Mouse (Mus musculus): ENCODE measurements around the gene A4gnt. TPM values are rescaled to one million over a fixed set of nuclear protein-coding genes. Genes with fewer than 3 reads are reported as not detected.
A peak's percentile ranks its signal among the peaks of the same experiment; 100 is the strongest.
"Not testable (repeated sequence)": the region's sequence is repeated elsewhere in the genome, so short reads cannot be mapped to it uniquely, and the experiment has no call there.

A4gnt gene
- polyA plus RNA-seq, 1 experiment = not detected

- H3K27me3 ChIP-seq (ENCODE audit: control insufficient read depth, insufficient read depth, low read length) = no peaks in the 10 kb centered on the region
- no peak overlapping the region for H3K27ac ChIP-seq (ENCODE audit: insufficient read depth, low read length)
- TF ChIP-seq POLR2A (IDR thresholded peaks at IDR 0.05; ENCODE audit: low read depth, low read length) (no peak), CTCF (IDR thresholded peaks at IDR 0.05; ENCODE audit: extremely low read depth, insufficient read depth, insufficient read length, insufficient replicate concordance) (peak; percentile 18; the same call in 1 of the 2 replicates)
- peaks cover 24% of the 10 kb centered on the region for H3K36me3 ChIP-seq (ENCODE audit: control insufficient read depth, insufficient read depth, low read length)
- WGBS = 55% methylated on average over 2 of the region's 2 CpGs
- peaks cover 4% of the 10 kb centered on the region; the same call in 1 of the 2 replicates for H3K4me1 ChIP-seq (ENCODE audit: control insufficient read depth, insufficient read depth, insufficient read length)
- DNase-seq (ENCODE audit: low read depth in 1 of 2, low spot score in 2 of 2) = no peak
- no peak overlapping the region for H3K4me3 ChIP-seq (ENCODE audit: extremely low read depth, insufficient read depth, insufficient read length)
These were observed 31.6 kb upstream of the A4gnt start for GRCm38 (mm10) chr9:99580655-99581054.

GRCm38 (mm10) chr9:99587505-99588202 lies 24.6 kb upstream of the A4gnt start:
- no peaks in the 10 kb centered on the region for H3K27me3 ChIP-seq (ENCODE audit: control insufficient read depth, insufficient read depth, low read length)
- H3K4me1 ChIP-seq (ENCODE audit: control insufficient read depth, insufficient read depth, insufficient read length) = no peaks in the 10 kb centered on the region
- TF ChIP-seq POLR2A (IDR thresholded peaks at IDR 0.05; ENCODE audit: low read depth, low read length) (no peak), CTCF (IDR thresholded peaks at IDR 0.05; ENCODE audit: extremely low read depth, insufficient read depth, insufficient read length, insufficient replicate concordance) (peak; percentile 64; the same call in 1 of the 2 replicates)
- no peak overlapping the region for H3K4me3 ChIP-seq (ENCODE audit: extremely low read depth, insufficient read depth, insufficient read length)
- H3K27ac ChIP-seq (ENCODE audit: insufficient read depth, low read length) = no peak overlapping the region
- H3K36me3 ChIP-seq (ENCODE audit: control insufficient read depth, insufficient read depth, low read length) = peaks cover 12% of the 10 kb centered on the region
- WGBS = 33% methylated on average over 8 of the region's 8 CpGs
- peak in 1 of 2 experiments; percentile 39 for DNase-seq (ENCODE audit: low read depth in 1 of 2, low spot score in 2 of 2)

GRCm38 (mm10) chr9:99591144-99591543 lies 21.2 kb upstream of the A4gnt start:
- no peaks in the 10 kb centered on the region for H3K36me3 ChIP-seq (ENCODE audit: control insufficient read depth, insufficient read depth, low read length)
- no peak overlapping the region for H3K27ac ChIP-seq (ENCODE audit: insufficient read depth, low read length)
- H3K4me1 ChIP-seq (ENCODE audit: control insufficient read depth, insufficient read depth, insufficient read length) = no peaks in the 10 kb centered on the region
- no peak for DNase-seq (ENCODE audit: low read depth in 1 of 2, low spot score in 2 of 2)
- WGBS = 43% methylated on average over 8 of the region's 8 CpGs
- TF ChIP-seq CTCF (IDR thresholded peaks at IDR 0.05; ENCODE audit: extremely low read depth, insufficient read depth, insufficient read length, insufficient replicate concordance) (no peak), POLR2A (IDR thresholded peaks at IDR 0.05; ENCODE audit: low read depth, low read length) (no peak)
- no peaks in the 10 kb centered on the region for H3K27me3 ChIP-seq (ENCODE audit: control insufficient read depth, insufficient read depth, low read length)
- no peak overlapping the region for H3K4me3 ChIP-seq (ENCODE audit: extremely low read depth, insufficient read depth, insufficient read length)

- not testable (repeated sequence) for H3K4me3 ChIP-seq (ENCODE audit: extremely low read depth, insufficient read depth, insufficient read length); H3K27me3 ChIP-seq (ENCODE audit: control insufficient read depth, insufficient read depth, low read length); H3K4me1 ChIP-seq (ENCODE audit: control insufficient read depth, insufficient read depth, insufficient read length); H3K27ac ChIP-seq (ENCODE audit: insufficient read depth, low read length); DNase-seq (ENCODE audit: low read depth in 1 of 2, low spot score in 2 of 2); H3K36me3 ChIP-seq (ENCODE audit: control insufficient read depth, insufficient read depth, low read length)
- 95% methylated on average over 6 of the region's 6 CpGs for WGBS
These were observed 13.2 kb upstream of the A4gnt start for GRCm38 (mm10) chr9:99599127-99599526.

GRCm38 (mm10) chr9:99603566-99603965 lies 8.7 kb upstream of the A4gnt start:
- Histone ChIP-seq H3K27ac (ENCODE audit: insufficient read depth, low read length) (no peak overlapping the region), H3K4me1 (ENCODE audit: control insufficient read depth, insufficient read depth, insufficient read length) (no peaks in the 10 kb centered on the region), H3K4me3 (ENCODE audit: extremely low read depth, insufficient read depth, insufficient read length) (no peak overlapping the region), H3K27me3 (ENCODE audit: control insufficient read depth, insufficient read depth, low read length) (no peaks in the 10 kb centered on the region), H3K36me3 (ENCODE audit: control insufficient read depth, insufficient read depth, low read length) (no peaks in the 10 kb centered on the region)
- TF ChIP-seq POLR2A (IDR thresholded peaks at IDR 0.05; ENCODE audit: low read depth, low read length) (no peak), CTCF (IDR thresholded peaks at IDR 0.05; ENCODE audit: extremely low read depth, insufficient read depth, insufficient read length, insufficient replicate concordance) (no peak)
- WGBS = 83% methylated on average over 2 of the region's 2 CpGs
- DNase-seq (ENCODE audit: low read depth in 1 of 2, low spot score in 2 of 2) = no peak

- Histone ChIP-seq H3K4me3 (ENCODE audit: extremely low read depth, insufficient read depth, insufficient read length) (no peak overlapping the region), H3K27ac (ENCODE audit: insufficient read depth, low read length) (no peak overlapping the region), H3K4me1 (ENCODE audit: control insufficient read depth, insufficient read depth, insufficient read length) (no peaks in the 10 kb centered on the region), H3K27me3 (ENCODE audit: control insufficient read depth, insufficient read depth, low read length) (no peaks in the 10 kb centered on the region), H3K36me3 (ENCODE audit: control insufficient read depth, insufficient read depth, low read length) (no peaks in the 10 kb centered on the region)
- DNase-seq (ENCODE audit: low read depth in 1 of 2, low spot score in 2 of 2) = no peak
- TF ChIP-seq POLR2A (IDR thresholded peaks at IDR 0.05; ENCODE audit: low read depth, low read length) = no peak
- TF ChIP-seq CTCF (IDR thresholded peaks at IDR 0.05; ENCODE audit: extremely low read depth, insufficient read depth, insufficient read length, insufficient replicate concordance) = no peak
- WGBS = 89% methylated on average over 8 of the region's 8 CpGs
These were observed 7.4 kb downstream of the A4gnt start for GRCm38 (mm10) chr9:99619688-99620087.

- H3K36me3 ChIP-seq (ENCODE audit: control insufficient read depth, insufficient read depth, low read length) = no peaks in the 10 kb centered on the region
- no peak for TF ChIP-seq CTCF (IDR thresholded peaks at IDR 0.05; ENCODE audit: extremely low read depth, insufficient read depth, insufficient read length, insufficient replicate concordance)
- TF ChIP-seq POLR2A (IDR thresholded peaks at IDR 0.05; ENCODE audit: low read depth, low read length) = no peak
- WGBS = 90% methylated on average over 11 of the region's 11 CpGs
These were observed 7.9 kb downstream of the A4gnt start for GRCm38 (mm10) chr9:99620196-99620595.

More at GRCm38 (mm10) chr9:99620196-99620595, 7.9 kb downstream of the A4gnt start:
- no peak for DNase-seq (ENCODE audit: low read depth in 1 of 2, low spot score in 2 of 2)
- Histone ChIP-seq H3K4me1 (ENCODE audit: control insufficient read depth, insufficient read depth, insufficient read length) (no peaks in the 10 kb centered on the region), H3K4me3 (ENCODE audit: extremely low read depth, insufficient read depth, insufficient read length) (no peak overlapping the region), H3K27me3 (ENCODE audit: control insufficient read depth, insufficient read depth, low read length) (no peaks in the 10 kb centered on the region), H3K27ac (ENCODE audit: insufficient read depth, low read length) (no peak overlapping the region)

Measured in spleen, adult 2 months (tissue).